ENCODE assay signal across 12 mouse cellular contexts in the genomic region with DNA sequence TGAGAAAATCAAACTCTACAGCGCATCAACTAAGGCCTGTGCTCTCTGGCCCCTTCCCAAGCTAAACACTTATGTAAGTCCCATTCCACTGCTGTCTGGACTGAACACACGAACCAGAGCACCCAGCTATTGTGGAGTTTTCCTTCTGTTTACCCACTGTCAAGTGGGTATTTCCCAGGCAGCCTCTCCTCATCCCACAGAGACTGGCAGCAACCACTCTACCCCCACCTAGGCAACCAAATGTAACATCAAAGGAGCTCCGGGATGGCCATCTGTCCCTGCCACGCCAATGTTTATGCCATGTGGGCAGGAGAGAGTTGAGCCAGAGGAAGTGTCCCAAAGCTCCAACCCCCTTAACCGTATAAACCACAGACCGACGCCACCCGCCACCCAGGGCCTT.
A peak's percentile ranks its signal among the peaks of the same experiment; 100 is the strongest.
DNase-seq lines count a peak whose midpoint lies in the region; ATAC-seq and TF ChIP-seq lines count a peak whose summit lies in the region.
"Had no signal": no experiment of that assay in that cellular context is flagged by ENCODE, and none has a peak within 500 bp of the region (broad histone marks: within the 10 kb centered on the region; RNA-seq: fewer than 3 reads in every experiment).

No protein-coding gene starts in this region.

- WGBS in cerebellum, adult 2 months = 9% methylated on average over 8 of the region's 8 CpGs
- 75% methylated on average over 8 of the region's 8 CpGs for WGBS in embryonic facial prominence, embryonic 14.5 days

- H3K4me2 ChIP-seq in embryonic facial prominence, embryonic 14.5 days (ENCODE audit: low read depth, low read length) = no peak overlapping the region
- H3K4me2 ChIP-seq: forebrain, embryonic 12.5 days; liver, embryonic 15.5 days had no signal

- peak overlapping the region; percentile 5 for H3K4me3 ChIP-seq in cerebellum, adult 2 months (replicated peaks; ENCODE audit: insufficient read depth, low read depth, low read length)
- no peak overlapping the region for H3K4me3 ChIP-seq in embryonic facial prominence, embryonic 14.5 days (ENCODE audit: low read depth, low read length)
- H3K4me3 ChIP-seq: forebrain, embryonic 12.5 days; liver, embryonic 15.5 days had no signal

- no peaks in the 10 kb centered on the region for H3K9me3 ChIP-seq in embryonic facial prominence, embryonic 14.5 days (ENCODE audit: control insufficient read depth, low read length)
- H3K9me3 ChIP-seq: forebrain, embryonic 12.5 days; liver, embryonic 15.5 days had no signal

- peak; percentile 77 for DNase-seq in left cerebral cortex, postnatal 4 days
- no peak for DNase-seq in left cerebral cortex, postnatal 14 days (ENCODE audit: low spot score in 2 of 2)
- DNase-seq in cerebellum, adult 2 months = peak; percentile 91 to 98
- DNase-seq in embryonic facial prominence, embryonic 14.5 days (ENCODE audit: low spot score) = no peak
- DNase-seq in lung, postnatal 36 days = peak; percentile 63
- DNase-seq in kidney, adult 9 months = no peak
- DNase-seq: retina, postnatal 1 day had no signal

- TF ChIP-seq POLR2A in cerebellum, adult 2 months (IDR thresholded peaks at IDR 0.05; ENCODE audit: borderline replicate concordance, insufficient read depth, low read length) = no peak

- intact Hi-C loops in left cerebral cortex, postnatal 4 days (cut with DNase I) = no loop called here
- intact Hi-C loops in left cerebral cortex, postnatal 14 days (cut with DNase I) = no loop called here

- H3K36me3 ChIP-seq in embryonic facial prominence, embryonic 14.5 days (ENCODE audit: control insufficient read depth, insufficient read depth, low read length) = no peaks in the 10 kb centered on the region
- H3K36me3 ChIP-seq: liver, embryonic 15.5 days had no signal

- H3K27me3 ChIP-seq in cerebellum, adult 2 months (ENCODE audit: control insufficient read depth, insufficient read depth, low read length) = no peaks in the 10 kb centered on the region
- H3K27me3 ChIP-seq in embryonic facial prominence, embryonic 14.5 days (replicated peaks; ENCODE audit: control insufficient read depth, insufficient read depth, low read length) = no peaks in the 10 kb centered on the region
- H3K27me3 ChIP-seq: forebrain, embryonic 12.5 days; liver, embryonic 15.5 days had no signal

- peak overlapping the region; percentile 84 for H3K27ac ChIP-seq in cerebellum, adult 2 months (ENCODE audit: insufficient read depth, low read length)
- no peak overlapping the region for H3K27ac ChIP-seq in embryonic facial prominence, embryonic 14.5 days (replicated peaks; ENCODE audit: low read depth, low read length)
- H3K27ac ChIP-seq: forebrain, embryonic 12.5 days; liver, embryonic 15.5 days had no signal

- peaks cover 54% of the 10 kb centered on the region for H3K4me1 ChIP-seq in cerebellum, adult 2 months (ENCODE audit: control insufficient read depth, insufficient read depth, low read length)
- peaks cover 35% of the 10 kb centered on the region; the same call in 1 of the 2 replicates for H3K4me1 ChIP-seq in embryonic facial prominence, embryonic 14.5 days (ENCODE audit: control insufficient read depth, insufficient read depth, low read length)
- H3K4me1 ChIP-seq: liver, embryonic 15.5 days had no signal

- peak; percentile 17; the same call in 1 of the 2 replicates for ATAC-seq in embryonic facial prominence, embryonic 14.5 days (ENCODE audit: low read depth)
- ATAC-seq in CD4-positive, CD25-positive, alpha-beta regulatory T cell, adult 4 months = no peak
- ATAC-seq in inflammation-experienced regulatory T-cells, adult 6 months = no peak
- ATAC-seq: intestine, embryonic 16.5 days had no signal

- H3K9ac ChIP-seq in embryonic facial prominence, embryonic 14.5 days (ENCODE audit: low read depth, low read length) = no peak overlapping the region
- H3K9ac ChIP-seq: forebrain, embryonic 12.5 days; liver, embryonic 15.5 days had no signal

- no peak for TF ChIP-seq CTCF in cerebellum, adult 2 months (IDR thresholded peaks at IDR 0.05; ENCODE audit: borderline replicate concordance, insufficient read depth, low read depth, low read length)

Comparison
In these comparisons a context has a peak if more than half of its experiments do, and no peak if none do; other contexts are left out.
1. DNase-seq: peak in left cerebral cortex, postnatal 4 days (single experiment), cerebellum, adult 2 months (2 of 2) and lung, postnatal 36 days (single experiment); none in left cerebral cortex, postnatal 14 days (0 of 2), embryonic facial prominence, embryonic 14.5 days (single experiment) and kidney, adult 9 months (single experiment).